Mouse (Mus musculus): Measurements from ENCODE around the gene Anapc2. TPM values are rescaled to one million over a fixed set of nuclear protein-coding genes. Genes with fewer than 3 reads are reported as not detected.

The Anapc2 gene
- total RNA-seq, 1 experiment from 2014 or later: 82.2 TPM

DNA sequence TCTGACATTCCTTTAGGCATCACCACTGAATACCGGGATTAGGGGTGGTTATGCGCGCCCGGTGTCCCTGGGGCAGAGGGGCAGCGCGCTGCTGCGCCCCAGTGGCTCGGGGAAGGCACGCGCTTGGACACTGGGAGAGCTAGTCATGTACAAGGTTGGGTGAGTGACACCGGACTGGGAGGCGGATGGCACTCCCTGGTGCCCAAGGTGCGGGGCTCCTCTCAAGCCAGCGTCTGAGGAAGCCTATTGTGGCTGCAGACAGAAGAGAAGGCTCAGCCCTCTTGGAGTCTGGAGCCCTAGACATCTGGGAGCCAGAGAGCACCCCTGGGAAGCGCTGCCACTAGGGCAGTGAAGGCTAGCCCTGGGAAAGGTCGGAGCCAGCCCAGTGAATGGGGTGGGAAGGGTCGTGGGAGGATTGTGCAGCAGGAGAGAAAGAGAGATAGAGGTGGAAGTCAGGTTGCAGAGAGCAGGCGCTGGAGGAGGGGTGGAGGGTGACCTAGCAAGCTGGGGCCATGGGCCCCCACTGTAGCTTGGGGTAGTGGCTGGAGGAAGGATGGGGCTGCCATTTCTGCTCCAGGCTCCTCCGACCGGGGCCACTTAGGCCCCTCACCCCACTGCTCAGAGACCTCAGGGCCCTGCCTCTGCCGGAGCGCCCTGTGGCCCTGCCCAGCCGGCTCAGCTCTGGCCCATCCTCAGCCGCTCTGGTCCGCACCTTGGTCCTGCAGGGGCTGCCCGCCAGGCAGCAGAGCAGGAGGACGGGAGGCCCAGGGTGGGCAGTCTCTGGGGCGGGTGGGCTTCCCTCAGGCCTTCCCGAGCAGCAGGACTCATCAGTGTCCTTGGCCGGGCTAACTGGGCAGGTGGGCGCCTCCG is 19.1 kb downstream of the Anapc2 start:
- ATAC-seq (ENCODE audit: extremely low read depth, insufficient number of reproducible peaks, low FRiP score, poor library complexity, severe bottlenecking): no peak

DNA sequence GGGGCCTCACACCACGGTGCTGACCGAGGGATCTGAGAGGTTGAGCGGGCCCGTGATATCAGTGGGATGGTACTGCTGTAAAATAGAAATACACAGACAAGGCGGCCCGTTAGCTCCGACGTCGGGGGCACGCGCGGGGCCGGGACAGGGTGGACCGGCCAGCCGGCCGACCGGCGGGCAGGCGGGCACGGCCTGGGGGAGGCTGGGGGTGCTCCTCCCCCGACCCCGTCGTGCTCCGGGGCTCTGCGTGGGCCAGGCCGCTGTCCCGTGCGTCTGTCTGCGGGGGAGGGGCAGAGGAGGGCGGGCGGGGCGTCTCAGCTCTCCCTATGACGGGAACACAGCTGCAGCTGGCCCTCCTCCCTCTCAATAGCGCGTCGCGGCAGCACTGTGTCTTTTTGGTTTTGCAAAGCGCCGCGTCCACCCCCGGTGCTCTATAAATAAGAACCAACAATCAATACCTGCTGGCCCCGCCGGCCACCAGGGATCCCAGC is 19.8 kb downstream of the Anapc2 start:
- no peak for ATAC-seq (ENCODE audit: extremely low read depth, insufficient number of reproducible peaks, low FRiP score, poor library complexity, severe bottlenecking)

DNA sequence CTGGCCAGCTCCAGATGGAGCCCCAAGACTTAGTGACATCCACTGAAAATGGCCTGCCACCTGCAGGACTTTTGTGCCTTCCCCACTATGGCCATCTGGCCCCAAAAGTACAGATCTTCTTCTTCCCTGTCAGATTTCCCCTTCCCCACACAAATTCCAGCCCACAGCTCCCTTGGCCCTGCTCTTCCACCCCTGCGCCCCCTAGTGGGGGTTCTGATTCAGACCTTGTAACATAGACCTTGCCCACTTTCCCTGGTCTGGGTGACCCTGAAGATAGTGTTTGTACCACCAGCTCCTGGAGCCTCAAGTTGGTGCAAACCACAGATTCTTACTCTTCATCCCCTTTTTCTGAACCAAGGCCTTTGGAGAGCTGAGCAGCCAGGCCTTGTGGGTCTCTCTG is 20.6 kb downstream of the Anapc2 start:
- peak; percentile 42; the same call in 1 of the 2 replicates for ATAC-seq (ENCODE audit: extremely low read depth, insufficient number of reproducible peaks, low FRiP score, poor library complexity, severe bottlenecking)

DNA sequence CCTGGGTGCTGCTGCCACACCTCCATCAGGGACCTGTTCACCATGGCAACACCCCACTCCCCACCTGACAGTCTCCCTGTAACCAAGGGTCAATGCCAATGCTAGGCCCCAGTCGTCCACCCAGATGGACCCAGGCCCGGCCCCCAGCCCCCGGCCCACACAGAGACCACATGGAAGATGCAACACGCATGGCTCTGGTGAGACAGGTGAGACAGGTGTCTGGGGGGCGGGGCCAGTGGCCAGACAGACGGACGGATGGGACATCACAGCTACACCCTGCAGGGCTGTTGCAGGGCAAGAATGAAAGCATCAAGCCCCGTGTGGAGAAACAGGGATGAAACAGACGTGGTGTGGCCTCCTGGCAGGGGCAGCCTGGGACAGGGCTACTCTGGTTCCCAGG is 21.4 kb downstream of the Anapc2 start:
- no peak for ATAC-seq (ENCODE audit: extremely low read depth, insufficient number of reproducible peaks, low FRiP score, poor library complexity, severe bottlenecking)

DNA sequence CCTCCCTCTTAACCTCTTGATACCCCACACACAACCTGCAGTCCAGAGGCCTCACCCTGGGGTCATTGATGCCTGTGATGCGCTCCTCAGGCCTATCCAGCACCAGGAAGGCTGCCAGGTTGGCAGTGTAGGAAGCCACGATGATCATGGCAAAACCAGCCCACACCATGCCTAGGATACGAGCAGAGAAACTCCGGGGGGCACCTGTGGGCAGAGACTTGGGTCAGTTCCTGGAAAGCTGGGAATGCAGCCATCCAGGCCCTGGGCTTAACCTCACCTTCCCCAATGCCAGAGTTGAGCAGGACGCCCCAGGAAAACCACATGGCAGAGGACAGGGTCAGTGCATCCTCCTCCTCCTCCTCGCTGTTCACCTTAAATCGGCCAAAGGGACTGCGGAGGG is 24.8 kb downstream of the Anapc2 start:
- no peak for ATAC-seq (ENCODE audit: extremely low read depth, insufficient number of reproducible peaks, low FRiP score, poor library complexity, severe bottlenecking)

DNA sequence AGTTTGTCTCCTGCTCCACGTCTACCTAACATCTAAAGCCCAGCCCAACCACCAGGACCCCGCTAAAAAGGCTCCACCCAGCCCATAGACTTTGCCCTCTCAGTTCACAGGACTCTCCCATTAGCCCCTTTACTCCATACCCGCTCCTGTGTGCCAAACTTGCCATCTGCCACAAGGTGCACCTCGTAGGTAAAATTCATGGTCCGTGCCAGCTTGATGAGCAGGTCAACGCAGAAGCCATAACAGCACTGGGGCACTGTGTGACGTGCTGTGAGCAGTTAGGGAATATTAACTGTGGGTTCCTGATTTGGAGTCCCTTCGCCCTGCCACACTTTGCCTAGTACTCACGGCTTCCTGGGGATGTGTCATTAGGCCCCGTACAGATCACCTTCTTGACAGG is 25.8 kb downstream of the Anapc2 start:
- ATAC-seq (ENCODE audit: extremely low read depth, insufficient number of reproducible peaks, low FRiP score, poor library complexity, severe bottlenecking): no peak

DNA sequence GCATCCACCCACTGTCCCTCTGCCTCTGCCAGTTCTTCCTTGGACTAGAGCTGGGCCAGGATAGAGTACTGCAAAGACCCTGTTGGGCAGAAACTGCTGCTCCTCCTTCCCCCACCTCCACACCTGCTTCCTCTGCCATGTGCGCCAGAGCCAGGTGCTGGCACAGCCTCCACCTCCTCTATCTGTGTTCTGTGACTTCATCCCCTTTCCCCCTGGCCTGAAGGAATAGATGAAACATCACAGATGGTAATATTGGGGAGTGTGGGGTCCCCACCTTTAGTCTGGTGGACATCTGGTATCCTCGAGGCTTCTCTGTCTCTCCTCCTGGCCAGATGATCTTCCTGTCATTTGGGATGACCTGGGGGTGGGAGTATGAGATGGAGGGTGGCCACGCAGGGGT is 31.2 kb downstream of the Anapc2 start:
- ATAC-seq (ENCODE audit: extremely low read depth, insufficient number of reproducible peaks, low FRiP score, poor library complexity, severe bottlenecking): no peak

DNA sequence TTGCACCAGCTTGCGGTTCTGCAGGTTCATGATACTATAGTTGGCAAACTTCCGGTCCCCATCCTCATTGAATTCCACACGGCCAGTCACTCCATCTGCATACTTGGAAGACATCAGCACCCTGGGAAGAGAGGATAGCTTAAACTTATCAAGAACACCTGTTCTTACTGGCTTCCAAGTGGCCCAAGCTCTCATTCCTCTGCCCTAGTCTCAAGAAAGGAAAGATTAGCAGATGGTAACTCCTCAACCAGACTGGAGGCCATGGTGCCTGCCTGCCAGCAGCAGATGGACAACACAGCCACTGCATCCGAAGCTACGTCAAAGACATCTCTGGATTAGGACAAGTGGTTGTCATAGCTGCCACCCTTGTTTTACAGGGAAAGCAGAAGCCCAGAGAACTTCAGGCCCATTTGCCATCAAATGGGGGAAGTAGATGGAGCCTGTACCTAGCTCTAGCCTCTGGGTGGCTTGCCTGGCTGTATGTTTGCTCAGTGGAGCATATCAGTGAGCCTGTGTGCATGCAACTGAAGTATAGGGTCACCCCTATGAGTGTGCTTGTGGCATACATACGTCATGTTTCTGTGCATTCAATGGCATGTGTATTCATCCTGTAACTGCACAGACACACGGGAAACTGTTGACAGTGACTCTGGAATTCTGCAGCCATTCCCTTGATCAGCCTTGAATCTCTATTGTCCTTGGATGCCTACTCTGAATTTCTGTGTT is 31.8 kb downstream of the Anapc2 start:
- no peak for ATAC-seq (ENCODE audit: extremely low read depth, insufficient number of reproducible peaks, low FRiP score, poor library complexity, severe bottlenecking)

DNA sequence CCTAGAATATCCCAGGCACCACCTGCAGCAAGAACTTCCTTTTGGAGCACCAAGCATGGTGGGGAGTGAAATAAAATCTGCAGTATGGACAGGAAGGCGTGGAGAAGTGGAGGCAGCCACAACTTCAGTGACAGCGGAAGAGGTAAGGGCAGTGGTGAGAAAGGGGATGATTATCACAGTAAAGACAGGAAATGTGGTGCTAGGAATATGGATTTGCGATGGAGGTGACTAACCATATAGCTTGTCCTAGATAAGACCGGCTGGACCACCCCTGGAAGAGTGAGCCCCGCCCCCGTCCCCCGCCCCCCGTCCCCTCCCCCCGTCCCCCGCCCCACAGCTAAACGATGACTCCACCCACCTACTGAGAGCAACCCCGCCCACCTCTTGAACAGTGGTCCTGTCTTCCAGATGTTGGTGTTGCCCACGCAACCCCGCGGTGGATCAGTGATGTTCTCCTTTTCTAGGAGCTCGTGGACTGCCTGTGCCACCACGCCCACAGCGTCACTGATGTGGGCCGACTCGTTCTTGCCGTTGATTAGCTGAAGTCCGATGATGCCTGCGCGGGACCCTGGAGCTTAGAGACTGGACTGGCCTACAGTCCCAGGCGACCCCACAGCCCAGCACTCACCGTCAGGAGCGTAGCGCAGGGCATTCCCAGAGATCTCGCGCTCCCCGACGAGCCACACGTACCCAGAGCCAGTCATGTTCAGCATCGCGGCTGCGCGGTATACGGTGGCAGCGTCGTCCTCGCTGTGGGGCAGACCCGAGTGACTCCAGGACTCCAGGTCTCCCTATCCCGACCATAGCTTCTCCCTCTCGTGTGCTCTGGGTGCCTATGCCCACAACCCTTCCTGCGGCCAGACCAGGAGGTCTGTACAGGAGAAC is 32.6 kb downstream of the Anapc2 start:
- no peak for ATAC-seq (ENCODE audit: extremely low read depth, insufficient number of reproducible peaks, low FRiP score, poor library complexity, severe bottlenecking)

DNA sequence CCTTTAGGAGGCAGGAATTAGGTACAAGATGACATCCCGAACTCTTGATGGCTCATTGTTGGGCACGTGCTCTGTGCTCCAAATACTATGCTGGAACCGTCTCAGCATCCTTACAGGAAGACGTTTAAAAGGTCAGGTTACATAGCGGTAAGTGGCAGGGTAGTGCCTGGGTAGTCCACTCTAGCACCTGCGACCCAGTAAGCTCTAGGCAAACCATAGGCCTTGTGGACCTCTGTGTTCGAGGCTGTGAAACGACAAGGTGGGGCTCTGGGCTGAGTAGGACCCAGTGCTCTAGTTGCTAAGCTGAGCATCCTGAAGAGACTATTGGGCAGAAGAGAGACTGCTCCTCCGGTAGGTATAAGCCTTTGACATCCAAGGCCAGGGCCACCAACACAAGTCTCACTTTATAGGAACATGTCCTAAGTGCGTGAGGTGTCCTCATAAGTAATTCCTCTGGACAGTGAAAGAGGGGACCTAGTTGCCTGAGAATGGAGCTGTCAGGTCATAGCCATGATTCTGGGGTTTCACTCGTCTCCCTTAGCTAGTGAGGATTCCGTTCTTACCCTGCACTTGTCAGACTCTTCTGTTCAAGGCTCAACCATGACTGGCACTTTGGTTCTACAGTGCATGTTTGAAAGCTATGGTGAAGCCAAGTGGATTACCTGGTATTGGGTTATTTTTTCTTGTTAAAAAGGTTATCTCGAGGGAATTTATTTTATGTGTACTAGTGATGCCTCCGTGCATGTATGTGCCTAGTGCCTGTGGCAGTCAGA is 33.5 kb downstream of the Anapc2 start:
- ATAC-seq (ENCODE audit: extremely low read depth, insufficient number of reproducible peaks, low FRiP score, poor library complexity, severe bottlenecking): no peak

DNA sequence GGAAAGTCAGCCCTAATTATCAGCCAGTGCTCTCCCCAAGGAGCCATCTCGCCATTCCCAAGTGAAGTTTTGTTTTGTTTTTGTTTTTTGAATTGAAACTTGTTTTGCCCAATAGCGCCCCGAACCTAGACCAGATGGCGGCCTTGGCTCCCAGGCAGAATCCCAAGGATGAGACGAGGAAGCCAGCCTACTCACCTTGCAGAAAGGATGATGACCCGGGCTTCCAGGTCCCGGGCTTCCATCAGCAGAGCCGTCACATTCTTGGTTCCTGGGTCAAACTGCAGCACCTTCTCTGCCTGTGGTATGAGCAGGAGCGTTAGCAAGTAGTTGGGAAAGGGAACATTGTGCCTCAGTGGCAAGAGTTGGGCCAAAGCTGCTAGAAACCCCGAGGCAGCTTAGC is 37.9 kb downstream of the Anapc2 start:
- no peak for ATAC-seq (ENCODE audit: extremely low read depth, insufficient number of reproducible peaks, low FRiP score, poor library complexity, severe bottlenecking)

DNA sequence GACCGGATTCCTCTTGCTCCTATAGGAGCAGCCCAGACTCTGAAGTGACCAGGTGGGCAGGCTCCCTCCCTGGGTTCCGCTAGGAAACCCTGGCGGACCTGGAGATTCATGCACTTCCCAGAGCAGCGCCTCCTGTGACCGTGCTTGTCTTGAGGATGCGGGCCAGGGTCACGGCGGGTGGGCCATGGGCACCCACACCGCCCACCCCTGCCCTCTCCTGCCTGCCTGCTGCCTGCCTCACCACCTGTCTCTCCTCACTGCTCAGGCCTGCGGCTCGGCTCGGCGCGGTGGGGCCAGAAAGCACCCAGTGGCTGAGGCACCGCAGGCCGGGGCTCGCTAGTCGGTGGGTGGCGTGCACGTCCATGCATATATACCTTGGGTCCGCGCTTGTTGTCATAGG is 38.7 kb downstream of the Anapc2 start:
- ATAC-seq (ENCODE audit: extremely low read depth, insufficient number of reproducible peaks, low FRiP score, poor library complexity, severe bottlenecking): no peak

DNA sequence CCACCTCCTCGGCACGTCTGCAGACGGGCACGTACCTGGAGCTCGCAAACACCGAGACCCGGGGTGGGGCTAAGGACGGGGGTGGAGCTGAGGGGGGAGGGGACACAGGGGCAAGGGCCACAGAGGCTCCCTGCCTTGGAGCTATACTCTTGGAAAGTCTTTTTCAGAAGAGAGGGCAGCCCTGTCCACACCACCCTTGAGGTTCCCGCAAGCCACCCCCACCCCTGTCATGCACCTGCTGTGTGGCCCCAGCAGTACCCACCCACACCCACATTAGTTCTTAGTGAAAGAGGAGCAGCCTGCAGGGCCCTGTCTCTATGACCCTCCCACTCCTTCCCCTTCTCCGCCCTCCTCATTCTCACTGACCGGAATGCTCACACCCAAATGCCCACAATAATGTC is 39.2 kb downstream of the Anapc2 start:
- no peak for ATAC-seq (ENCODE audit: extremely low read depth, insufficient number of reproducible peaks, low FRiP score, poor library complexity, severe bottlenecking)

DNA sequence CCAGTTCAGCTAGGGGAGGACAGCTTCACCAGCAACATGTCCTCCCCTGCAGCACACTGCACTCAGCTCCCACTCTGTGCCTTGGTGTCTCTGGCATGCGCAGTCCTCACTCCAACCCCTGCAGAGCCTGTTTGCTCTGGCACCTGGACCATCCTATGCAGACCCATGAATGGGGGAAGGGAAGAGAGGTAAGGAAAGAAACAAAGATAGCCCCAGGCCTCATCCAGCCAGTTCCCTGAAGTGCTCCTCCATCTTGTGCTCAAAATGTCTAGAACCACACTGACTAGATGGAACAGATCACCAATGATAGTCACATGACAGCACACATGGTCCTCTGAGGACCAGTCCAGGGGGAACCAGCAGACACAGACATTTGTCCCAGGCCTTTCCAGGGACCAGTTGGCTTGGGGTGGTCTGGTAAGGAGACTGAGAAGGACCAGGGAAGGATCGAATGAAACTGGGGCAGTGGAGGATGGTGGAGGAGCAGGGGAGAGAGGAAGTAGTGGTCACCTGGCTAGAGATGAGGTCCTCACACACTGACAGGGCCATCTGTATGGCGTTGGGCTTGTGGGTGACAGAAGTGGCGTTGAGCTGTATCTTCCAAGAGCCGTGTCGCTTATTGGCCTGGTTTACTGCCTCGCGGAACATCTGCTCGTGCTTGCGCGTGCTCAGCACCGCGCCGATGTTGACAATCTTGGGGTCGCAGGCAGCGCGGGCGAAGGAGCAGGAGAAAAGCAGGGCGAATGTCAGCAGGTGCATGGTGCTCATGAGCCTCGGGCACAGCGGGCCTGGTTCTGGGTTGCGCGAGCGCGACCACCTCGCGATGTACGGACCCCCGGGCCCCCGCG is 46.1 kb downstream of the Anapc2 start:
- no peak for ATAC-seq (ENCODE audit: extremely low read depth, insufficient number of reproducible peaks, low FRiP score, poor library complexity, severe bottlenecking)

DNA sequence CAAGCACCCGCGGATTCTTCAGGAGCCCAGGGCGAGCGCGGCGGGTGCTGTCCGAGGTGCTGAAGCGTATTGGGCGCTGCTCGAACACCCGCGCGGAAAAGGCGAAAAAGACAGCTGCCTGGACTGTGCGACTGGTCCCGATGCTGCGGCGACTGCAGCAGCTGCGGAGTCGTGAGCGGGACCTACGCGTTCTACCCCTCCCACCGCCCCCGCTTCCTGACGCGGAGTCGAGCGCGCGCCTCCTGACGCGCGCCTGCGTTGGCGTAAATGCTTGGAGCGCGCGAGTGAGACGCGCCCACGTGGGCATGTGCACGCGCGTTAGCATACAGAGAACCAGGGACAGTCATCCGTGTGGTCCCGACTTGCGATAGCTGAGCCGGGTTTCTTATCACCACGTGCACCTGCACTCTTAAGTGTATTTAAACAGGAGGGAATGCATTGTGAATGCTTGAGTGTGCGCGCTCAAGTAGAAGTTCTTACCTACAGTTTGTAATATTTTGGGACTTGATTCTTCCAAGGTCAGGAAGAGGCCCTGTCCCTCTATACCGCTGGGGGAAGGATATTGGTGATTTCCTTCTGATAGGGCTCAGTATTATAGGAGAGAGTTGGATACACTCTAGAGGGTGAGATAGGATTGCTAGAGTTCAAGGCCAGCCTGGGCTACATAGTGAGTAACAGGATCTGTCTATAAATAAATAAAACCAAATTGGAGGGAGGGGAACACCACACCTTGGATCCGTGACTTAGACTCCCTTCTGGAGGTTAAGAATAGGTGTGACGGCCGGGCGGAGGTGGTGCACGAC is 46.9 kb downstream of the Anapc2 start, which contains the start of gene Grin1:
Grin1 (minus strand) TSS at position 217 of the 803 bp plus-strand sequence.
- ATAC-seq (ENCODE audit: extremely low read depth, insufficient number of reproducible peaks, low FRiP score, poor library complexity, severe bottlenecking): no peak

DNA sequence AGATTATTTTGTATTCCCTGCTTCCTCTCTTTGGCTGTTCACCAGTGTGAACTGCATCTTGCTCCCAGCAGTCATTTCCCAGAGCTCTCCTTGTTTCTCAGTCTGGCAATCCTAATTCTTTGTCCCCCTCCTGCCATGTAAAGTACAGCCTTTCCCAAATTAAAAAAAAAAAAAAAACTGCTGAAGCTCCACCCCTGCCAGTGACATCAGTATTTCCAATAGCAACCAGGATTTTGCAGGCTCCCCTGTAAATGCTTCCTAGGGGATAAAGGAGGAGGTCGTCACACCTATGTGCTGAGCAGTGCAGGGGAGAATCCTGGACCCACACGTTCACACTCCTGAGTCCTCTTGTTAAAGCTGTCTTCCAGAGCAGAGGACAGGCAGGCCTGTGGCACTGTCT is 47.8 kb downstream of the Anapc2 start:
- ATAC-seq (ENCODE audit: extremely low read depth, insufficient number of reproducible peaks, low FRiP score, poor library complexity, severe bottlenecking): no peak

DNA sequence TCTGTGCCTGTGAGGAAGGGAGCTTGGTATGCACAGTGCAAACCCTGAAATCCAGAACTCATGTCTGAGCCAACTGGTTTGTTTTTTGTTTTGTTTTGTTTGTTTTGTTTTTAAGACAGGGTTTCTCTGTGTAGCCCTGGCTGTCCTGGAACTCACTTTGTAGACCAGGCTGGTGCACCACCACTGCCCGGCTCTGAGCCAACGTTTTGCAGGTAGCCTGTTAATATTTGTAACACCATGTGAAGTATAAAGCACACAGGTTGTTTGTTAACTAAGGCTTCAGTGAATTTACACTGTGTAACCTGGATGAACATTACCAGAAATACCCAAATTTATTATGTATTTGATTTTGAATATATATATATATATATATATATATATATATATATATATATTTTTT is 53.8 kb downstream of the Anapc2 start:
- no peak for ATAC-seq (ENCODE audit: extremely low read depth, insufficient number of reproducible peaks, low FRiP score, poor library complexity, severe bottlenecking)
